Mouse (Mus musculus) hindbrain, embryonic 10.5 days (tissue): ENCODE results near the gene Mei1. TPM values are rescaled to one million over a fixed set of nuclear protein-coding genes. Genes with fewer than 3 reads are reported as not detected.
A peak's percentile ranks its signal among the peaks of the same experiment; 100 is the strongest.

ENCODE experiments used
- DNase-seq: peaks from one replicate; pipeline ENCODE4 v3.0.0-alpha.2; 2017; ENCODE audit warnings: low spot score
- H3K27ac ChIP-seq: fragments of 300-500 bp; sonication (generic); 2 replicates; pipeline ENCODE4 v1.5.1; 2016; ENCODE audit warnings: mild to moderate bottlenecking, moderate library complexity
- H3K27me3 ChIP-seq: fragments of 300-500 bp; sonication (generic); 2 replicates; pipeline ENCODE4 v1.6.1; 2016; ENCODE audit warnings: mild to moderate bottlenecking; ENCODE audit not compliant: poor library complexity, insufficient read depth, severe bottlenecking
- H3K36me3 ChIP-seq: fragments of 300-500 bp; sonication (generic); 2 replicates; pipeline ENCODE4 v1.6.1; 2016; ENCODE audit warnings: mild to moderate bottlenecking, moderate library complexity
- H3K4me1 ChIP-seq: fragments of 300-500 bp; sonication (generic); replicated peaks from 2 replicates; pipeline ENCODE4 v1.6.1; 2016; ENCODE audit warnings: mild to moderate bottlenecking
- H3K4me3 ChIP-seq: fragments of 300-500 bp; sonication (generic); 2 replicates; pipeline ENCODE4 v1.5.1; 2016; ENCODE audit warnings: mild to moderate bottlenecking, moderate library complexity
- H3K9me3 ChIP-seq: fragments of 300-500 bp; sonication (generic); 2 replicates; pipeline ENCODE4 v1.6.1; 2016; ENCODE audit warnings: mild to moderate bottlenecking, moderate library complexity
- WGBS: fragments of 180-500 bp; shearing (Covaris S2); methylation state at CpG from one replicate; pipeline ENCODE4 v1.1.7; 2016; 5-methylcytosine and 5-hydroxymethylcytosine counted together
- polyA plus RNA-seq: library from polyadenylated mRNA; unstranded; fragments of >200 nt; fragmentation: Nextera tagmentation; extraction: Ambion mirVana; gene quantifications from 2 replicates; pipeline ENCODE4 v1.2.1, GENCODE M21; 2016

Gene Mei1
- polyA plus RNA-seq, 1 experiment from 2014 or later: not detected

DNA sequence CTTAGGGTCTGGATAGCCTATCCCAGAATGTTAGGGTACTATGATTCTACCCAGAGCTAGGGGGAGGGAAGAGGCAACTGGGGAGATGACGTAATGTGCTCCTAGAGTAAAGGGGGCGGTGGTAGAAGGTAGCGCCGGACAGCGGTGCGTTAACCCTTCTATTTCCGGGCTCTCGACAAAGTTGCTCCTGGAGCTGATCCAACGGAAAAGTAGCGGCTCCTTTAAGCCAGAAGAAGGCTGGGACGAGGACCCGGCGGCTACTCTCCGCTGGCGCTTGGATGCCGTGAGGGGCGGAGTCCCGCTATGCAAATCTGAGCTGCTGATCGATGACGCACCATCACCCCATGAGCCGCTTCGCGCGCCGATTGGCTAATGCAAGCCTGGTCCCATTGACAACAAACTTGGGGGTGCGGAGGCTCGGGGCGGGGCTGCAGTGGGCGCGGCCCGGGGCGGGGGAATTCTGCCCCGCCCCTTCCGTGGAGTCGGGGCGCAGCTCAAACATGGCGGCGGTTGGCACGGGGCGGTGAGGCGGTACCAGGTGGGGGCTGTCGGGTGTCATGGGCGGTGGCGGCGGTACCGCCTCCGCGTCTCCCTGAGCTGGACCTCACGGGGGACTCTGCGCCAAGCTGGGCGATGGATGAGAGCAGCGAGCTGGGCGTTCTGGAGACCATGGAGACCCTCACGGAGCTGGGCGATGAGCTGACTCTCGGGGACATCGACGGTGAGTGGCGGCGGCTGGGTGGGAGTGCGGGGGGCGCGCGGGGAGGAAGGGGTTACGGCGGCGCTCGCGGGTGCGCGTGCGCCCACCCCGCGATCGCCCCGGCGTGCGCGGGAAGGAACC lies 77.2 kb downstream of the Mei1 start, which contains the start of gene Srebf2:
Srebf2 (plus strand) TSS at position 412 of the 841 bp plus-strand sequence.
- H3K4me3 ChIP-seq: peak within 1 kb of the TSS; percentile 95
- under 1% methylated on average over 79 of the region's 79 CpGs for WGBS
- H3K4me1 ChIP-seq: peaks cover 59% of the 10 kb centered on the region

GRCm38 (mm10) chr15:82147611-82148111 lies 77.9 kb downstream of the Mei1 start:
- H3K4me1 ChIP-seq: peaks cover 64% of the 10 kb centered on the region
- 1% methylated on average over 50 of the region's 50 CpGs for WGBS

More for the DNA sequence above, 77.2 kb downstream of the Mei1 start, which contains the start of gene Srebf2:
- Histone ChIP-seq H3K27me3 (no peaks in the 10 kb centered on the region), H3K36me3 (peaks cover 18% of the 10 kb centered on the region), H3K9me3 (no peaks in the 10 kb centered on the region), H3K27ac (peak within 1 kb of the TSS; percentile 99)
- DNase-seq: peak; percentile 100

GRCm38 (mm10) chr15:82148510-82148911 lies 78.7 kb downstream of the Mei1 start:
- Histone ChIP-seq H3K27ac (peak overlapping the region; percentile 99), H3K27me3 (no peaks in the 10 kb centered on the region), H3K36me3 (peaks cover 27% of the 10 kb centered on the region), H3K4me3 (peak overlapping the region; percentile 95), H3K4me1 (peaks cover 69% of the 10 kb centered on the region), H3K9me3 (no peaks in the 10 kb centered on the region)
- DNase-seq: no peak
- 38% methylated on average over 9 of the region's 9 CpGs for WGBS

More at GRCm38 (mm10) chr15:82147611-82148111, 77.9 kb downstream of the Mei1 start:
- Histone ChIP-seq H3K4me3 (peak overlapping the region; percentile 95), H3K27ac (peak overlapping the region; percentile 99), H3K9me3 (no peaks in the 10 kb centered on the region), H3K27me3 (no peaks in the 10 kb centered on the region), H3K36me3 (peaks cover 23% of the 10 kb centered on the region)
- DNase-seq: peak; percentile 71

- no peak overlapping the region for H3K4me3 ChIP-seq
- H3K9me3 ChIP-seq: no peaks in the 10 kb centered on the region
- peaks cover 42% of the 10 kb centered on the region for H3K36me3 ChIP-seq
- H3K27ac ChIP-seq: no peak overlapping the region
- peaks cover 67% of the 10 kb centered on the region for H3K4me1 ChIP-seq
- H3K27me3 ChIP-seq: no peaks in the 10 kb centered on the region
- DNase-seq: no peak
These were observed 80.2 kb downstream of the Mei1 start for GRCm38 (mm10) chr15:82150042-82150441.

GRCm38 (mm10) chr15:82151176-82151575 lies 81.4 kb downstream of the Mei1 start:
- H3K27me3 ChIP-seq: no peaks in the 10 kb centered on the region
- no peak for DNase-seq
- WGBS: 94% methylated on average over 4 of the region's 4 CpGs
- H3K4me1 ChIP-seq: peaks cover 56% of the 10 kb centered on the region
- H3K9me3 ChIP-seq: no peaks in the 10 kb centered on the region
- no peak overlapping the region for H3K27ac ChIP-seq
- no peak overlapping the region for H3K4me3 ChIP-seq
- H3K36me3 ChIP-seq: peaks cover 53% of the 10 kb centered on the region

- H3K27me3 ChIP-seq: no peaks in the 10 kb centered on the region
- H3K9me3 ChIP-seq: no peaks in the 10 kb centered on the region
- 84% methylated on average over 12 of the region's 12 CpGs for WGBS
- H3K36me3 ChIP-seq: peaks cover 61% of the 10 kb centered on the region
- peaks cover 55% of the 10 kb centered on the region for H3K4me1 ChIP-seq
- no peak overlapping the region for H3K27ac ChIP-seq
- no peak overlapping the region for H3K4me3 ChIP-seq
- no peak for DNase-seq
These were observed 82.2 kb downstream of the Mei1 start for GRCm38 (mm10) chr15:82152022-82152421.

GRCm38 (mm10) chr15:82152435-82152834 lies 82.6 kb downstream of the Mei1 start:
- H3K4me1 ChIP-seq: peaks cover 55% of the 10 kb centered on the region
- H3K27ac ChIP-seq: no peak overlapping the region
- peaks cover 65% of the 10 kb centered on the region for H3K36me3 ChIP-seq
- H3K9me3 ChIP-seq: no peaks in the 10 kb centered on the region
- DNase-seq: no peak
- H3K27me3 ChIP-seq: no peaks in the 10 kb centered on the region
- H3K4me3 ChIP-seq: no peak overlapping the region
- WGBS: 91% methylated on average over 7 of the region's 7 CpGs

DNA sequence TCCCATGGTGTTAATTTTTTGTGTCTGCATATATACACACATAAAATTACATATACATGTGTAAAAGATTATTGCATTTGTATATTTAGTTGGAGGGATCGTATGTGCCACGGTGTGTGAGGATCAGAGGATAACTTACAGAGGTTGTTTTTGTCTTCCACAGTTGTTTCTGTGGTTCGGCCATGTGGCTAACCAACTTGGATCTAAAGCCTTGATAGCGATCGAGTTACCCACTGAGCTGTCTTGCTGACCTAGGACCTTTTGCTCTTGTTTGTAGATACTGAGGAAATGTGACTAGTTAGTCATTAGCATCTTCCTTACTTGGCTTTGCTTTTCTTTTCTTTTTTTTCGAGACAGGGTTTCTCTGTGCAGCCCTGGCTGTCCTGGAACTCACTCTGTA lies 86.5 kb downstream of the Mei1 start:
- peaks cover 71% of the 10 kb centered on the region for H3K4me1 ChIP-seq
- DNase-seq: no peak
- H3K36me3 ChIP-seq: peaks cover 73% of the 10 kb centered on the region
- H3K27me3 ChIP-seq: no peaks in the 10 kb centered on the region
- no peak overlapping the region for H3K27ac ChIP-seq
- no peaks in the 10 kb centered on the region for H3K9me3 ChIP-seq
- no peak overlapping the region for H3K4me3 ChIP-seq
- WGBS: 89% methylated on average over 6 of the region's 6 CpGs

- Histone ChIP-seq H3K4me3 (no peak overlapping the region), H3K27ac (no peak overlapping the region), H3K27me3 (no peaks in the 10 kb centered on the region), H3K9me3 (no peaks in the 10 kb centered on the region), H3K4me1 (peaks cover 75% of the 10 kb centered on the region), H3K36me3 (peaks cover 68% of the 10 kb centered on the region)
- 88% methylated on average over 10 of the region's 10 CpGs for WGBS
- DNase-seq: no peak
These were observed 87.1 kb downstream of the Mei1 start for GRCm38 (mm10) chr15:82156902-82157301.

DNA sequence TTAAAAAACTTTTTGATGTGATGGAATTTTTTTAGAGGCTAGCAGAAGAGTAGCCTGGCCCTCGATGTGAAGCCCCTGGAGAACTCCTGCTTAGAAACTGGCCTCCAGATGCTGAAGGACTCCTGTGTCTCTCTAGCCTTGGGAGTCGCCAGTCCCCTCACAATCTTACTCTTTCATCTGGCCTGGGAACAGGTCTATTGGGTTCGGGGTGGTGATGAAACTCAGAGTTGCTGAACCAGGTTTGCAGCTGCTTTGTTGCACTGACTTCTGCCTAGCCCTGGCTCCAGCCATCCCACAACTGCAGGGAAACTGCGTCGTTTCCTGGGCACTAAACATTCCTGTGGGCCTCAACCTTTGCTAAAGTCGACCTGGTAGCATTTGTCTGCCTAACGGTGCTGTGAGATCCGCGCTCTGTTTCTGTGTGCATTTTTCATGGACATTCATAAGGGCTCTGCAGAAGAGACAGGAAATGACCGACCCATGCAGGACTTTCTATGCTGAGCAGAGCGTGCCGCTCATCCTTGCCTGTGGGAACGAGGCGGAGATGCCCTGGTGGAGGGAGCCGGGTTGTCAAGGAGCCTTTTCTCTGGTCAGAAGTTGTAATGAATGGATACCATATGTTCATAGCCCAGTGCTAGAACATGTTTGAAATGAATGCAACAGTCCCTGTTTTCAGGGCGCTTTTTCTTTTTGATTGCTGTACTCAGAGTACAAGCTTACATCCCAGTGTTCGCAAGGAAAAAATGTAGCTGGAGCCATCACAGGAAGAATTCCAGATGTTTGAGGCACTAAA lies 88.6 kb downstream of the Mei1 start:
- Histone ChIP-seq H3K36me3 (peaks cover 60% of the 10 kb centered on the region), H3K27ac (peak overlapping the region; percentile 41; the same call in 1 of the 2 replicates), H3K9me3 (no peaks in the 10 kb centered on the region), H3K4me1 (peaks cover 69% of the 10 kb centered on the region), H3K27me3 (no peaks in the 10 kb centered on the region), H3K4me3 (no peak overlapping the region)
- 80% methylated on average over 17 of the region's 17 CpGs for WGBS
- DNase-seq: no peak

DNA sequence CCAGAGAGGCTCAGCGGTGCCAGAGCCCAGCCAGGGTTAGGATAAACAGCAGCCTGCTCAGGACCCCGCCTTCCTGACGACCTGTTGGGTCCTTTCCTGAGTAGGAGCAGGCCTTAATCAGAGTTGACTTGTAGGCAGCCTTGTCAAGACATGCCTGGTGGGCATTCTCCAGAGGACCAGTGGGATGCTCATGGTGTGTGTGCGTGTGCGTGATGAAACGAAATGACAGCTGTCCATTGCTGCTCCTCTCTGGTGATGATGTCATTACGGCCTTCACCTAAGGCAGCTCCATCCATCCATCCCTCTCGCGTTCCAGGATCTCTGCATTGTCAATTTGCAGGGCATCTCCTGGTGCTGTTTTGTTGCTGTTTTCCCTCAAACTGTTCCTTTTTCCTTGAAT lies 89.7 kb downstream of the Mei1 start:
- DNase-seq: no peak
- peaks cover 49% of the 10 kb centered on the region for H3K36me3 ChIP-seq
- no peak overlapping the region for H3K4me3 ChIP-seq
- no peaks in the 10 kb centered on the region for H3K27me3 ChIP-seq
- H3K27ac ChIP-seq: no peak overlapping the region
- no peaks in the 10 kb centered on the region for H3K9me3 ChIP-seq
- WGBS: 86% methylated on average over 9 of the region's 9 CpGs
- H3K4me1 ChIP-seq: peaks cover 70% of the 10 kb centered on the region

DNA sequence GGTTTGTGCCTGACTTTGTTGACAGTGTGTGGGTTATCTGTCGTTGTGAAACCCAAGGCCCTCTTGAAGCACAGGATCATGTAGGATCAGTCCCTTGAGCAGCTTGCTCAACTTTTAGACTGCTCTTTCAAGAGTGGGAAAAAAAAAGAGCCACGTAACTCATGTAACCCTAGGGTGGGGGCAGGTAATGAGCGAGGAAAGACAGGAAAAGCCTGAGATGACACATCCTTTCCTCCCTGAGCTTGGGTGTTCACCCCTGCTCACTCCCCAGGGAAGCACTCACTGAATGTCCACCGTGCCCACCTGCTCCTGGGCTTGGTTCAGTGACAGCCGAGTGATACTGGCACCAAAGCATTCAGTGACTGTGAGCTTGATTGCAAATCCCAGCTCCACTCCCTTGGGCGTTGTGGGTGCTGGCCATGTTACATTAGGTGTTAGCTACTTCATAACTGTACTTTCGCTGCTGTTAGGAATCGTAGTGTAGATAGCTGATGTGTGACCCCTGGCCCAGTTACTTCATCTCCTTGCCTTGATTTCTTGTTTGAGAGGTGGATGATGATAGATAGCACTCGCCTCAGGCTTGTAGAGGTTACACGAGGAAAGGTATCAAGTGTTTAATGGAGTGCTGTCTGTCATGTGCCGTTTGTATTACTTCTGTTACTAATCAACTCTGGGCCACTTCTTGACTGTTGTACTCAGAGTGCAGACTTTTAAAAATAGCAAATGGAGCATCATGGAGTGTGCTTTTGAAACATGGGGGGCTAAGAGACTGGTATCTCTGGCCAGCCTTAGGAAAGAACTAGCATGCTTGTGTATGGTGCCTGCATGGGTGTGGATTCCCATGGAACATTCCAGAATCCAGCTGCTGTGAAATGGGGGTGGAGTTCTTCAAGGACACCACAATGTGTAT lies 91.2 kb downstream of the Mei1 start:
- 91% methylated on average over 11 of the region's 11 CpGs for WGBS
- no peak overlapping the region for H3K4me3 ChIP-seq
- DNase-seq: no peak
- peaks cover 74% of the 10 kb centered on the region for H3K4me1 ChIP-seq
- no peaks in the 10 kb centered on the region for H3K27me3 ChIP-seq
- no peaks in the 10 kb centered on the region for H3K9me3 ChIP-seq
- H3K36me3 ChIP-seq: peaks cover 34% of the 10 kb centered on the region
- no peak overlapping the region for H3K27ac ChIP-seq
